Mouse (Mus musculus) gastrocnemius, adult 8-10 months (tissue): ENCODE results near the gene Gal. TPM values are rescaled to one million over a fixed set of nuclear protein-coding genes. Genes with fewer than 3 reads are reported as not detected.

Experiments used
- total RNA-seq, 4 experiments: library from RNA; stranded (reverse); gene quantifications; 2 replicates each; pipeline ENCODE4 v1.2.4; 2022

The Gal gene
- total RNA-seq, 4 experiments from 2014 or later, result 0.90 TPM; not detected in 3

Other genes with a start within 250 kb of the Gal start
- 10 to 100 TPM; 51.7 to 58.8 (median 58.0) TPM for gene Mrpl21, start 131.6 kb downstream of the Gal start, total RNA-seq
- 1 to 10 TPM; 4.2 to 5.5 (median 4.6) TPM for gene Ighmbp2, start 131.5 kb downstream of the Gal start, total RNA-seq
- 1 to 10 TPM; 6.4 to 9.3 (median 7.5) TPM for gene Cpt1a, start 92.2 kb downstream of the Gal start, total RNA-seq
- gene Tesmin, start 25.7 kb downstream of the Gal start, total RNA-seq, result under 1 TPM; 0.22 to 0.64 (median 0.42) TPM
- 10 to 100 TPM; 54.6 to 64.5 (median 59.5) TPM for gene Ppp6r3, start 161.2 kb upstream of the Gal start, total RNA-seq